Mouse (Mus musculus): ENCODE data around the gene Cnpy1.

GRCm38 (mm10) chr5:28243501-28244177, 2.0 kb downstream of the Cnpy1 start:
- TF ChIP-seq POLR2A (IDR thresholded peaks at IDR 0.05; ENCODE audit: control insufficient read depth in 1 of 2, insufficient read depth in 1 of 2, low read depth in 1 of 2, low read length in 2 of 2, poor library complexity in 1 of 2) (no peak), MAZ (IDR thresholded peaks at IDR 0.05; ENCODE audit: low read depth, low read length) (no peak), EP300 (IDR thresholded peaks at IDR 0.05; ENCODE audit: low read depth in 1 of 2, low read length in 2 of 2) (no peak)
